8 mouse cellular contexts compared by ENCODE assay signal in genomic region chr9:107232140-107232539, GRCm38 (mm10). TPM values are rescaled to one million over a fixed set of nuclear protein-coding genes. Genes with fewer than 3 reads are reported as not detected.
DNase-seq lines count a peak whose midpoint lies in the region; ATAC-seq and TF ChIP-seq lines count a peak whose summit lies in the region.

No protein-coding gene starts in this region.

- ATAC-seq in liver, embryonic 14.5 days (ENCODE audit: insufficient read depth), result no peak

- no peaks in the 10 kb centered on the region for H3K9me3 ChIP-seq in liver, embryonic 14.5 days (ENCODE audit: control insufficient read depth, low read length)

- H3K79me2 ChIP-seq in heart, adult 2 months (replicated peaks; ENCODE audit: control insufficient read depth, insufficient read depth, low read length), result no peaks in the 10 kb centered on the region

- H3K4me3 ChIP-seq in heart, adult 2 months, result peak overlapping the region; percentile 58
- peak overlapping the region; percentile 86 for H3K4me3 ChIP-seq in testis, adult 2 months (ENCODE audit: control insufficient read depth, low read depth, low read length)
- no peak overlapping the region; a peak in 1 of 4 replicates for H3K4me3 ChIP-seq in liver, embryonic 14.5 days (ENCODE audit: insufficient read depth in 1 of 2, low read depth in 2 of 2, low read length in 2 of 2)

- peak overlapping the region; percentile 64; the same call in 1 of the 2 replicates for H3K4me2 ChIP-seq in liver, embryonic 14.5 days (ENCODE audit: low read depth)

- intact Hi-C loops in heart, adult 2 months (cut with DNase I), result no loop called here
- intact Hi-C loops in heart, postnatal 14 days (cut with DNase I), result no loop called here

- H3K36me3 ChIP-seq in heart, adult 2 months (ENCODE audit: control insufficient read depth, insufficient read depth, low read length), result no peaks in the 10 kb centered on the region
- no peaks in the 10 kb centered on the region for H3K36me3 ChIP-seq in testis, adult 2 months (ENCODE audit: control insufficient read depth, insufficient read depth, low read length)
- H3K36me3 ChIP-seq in liver, embryonic 14.5 days (replicated peaks; ENCODE audit: control insufficient read depth, insufficient read depth, low read depth), result no peaks in the 10 kb centered on the region

- H3K27ac ChIP-seq in heart, adult 2 months, result no peak overlapping the region
- H3K27ac ChIP-seq in testis, adult 2 months (ENCODE audit: control insufficient read depth, insufficient read depth, low read depth, low read length), result peak overlapping the region; percentile 31; the same call in 1 of the 2 replicates
- no peak overlapping the region for H3K27ac ChIP-seq in liver, embryonic 14.5 days

- H3K4me1 ChIP-seq in heart, adult 2 months (ENCODE audit: control insufficient read depth, insufficient read depth, low read length), result no peaks in the 10 kb centered on the region; the same call in 1 of the 2 replicates
- no peaks in the 10 kb centered on the region for H3K4me1 ChIP-seq in testis, adult 2 months (ENCODE audit: control insufficient read depth, insufficient read depth, low read length)
- H3K4me1 ChIP-seq in liver, embryonic 14.5 days (replicated peaks; ENCODE audit: control insufficient read depth in 2 of 2, insufficient read depth in 2 of 2, low read length in 1 of 2), result no peaks in the 10 kb centered on the region

- DNase-seq in heart, adult 2 months, result no peak
- no peak for DNase-seq in heart, postnatal 14 days
- DNase-seq in testis, postnatal 10 days (ENCODE audit: low spot score), result no peak
- no peak for DNase-seq in liver, embryonic 14.5 days (ENCODE audit: low read depth in 3 of 3, low spot score in 3 of 3)
- DNase-seq in urinary bladder, postnatal 36 days (ENCODE audit: low spot score in 2 of 2), result no peak
- no peak for DNase-seq in right cerebral cortex, adult 2 months (ENCODE audit: low spot score in 2 of 2)
- no peak for DNase-seq in thymus, postnatal 14 days

- H3K27me3 ChIP-seq in heart, adult 2 months (ENCODE audit: control insufficient read depth, insufficient read depth, low read length), result peaks cover 14% of the 10 kb centered on the region
- no peaks in the 10 kb centered on the region for H3K27me3 ChIP-seq in testis, adult 2 months (ENCODE audit: control insufficient read depth, insufficient read depth, low read length)
- H3K27me3 ChIP-seq in liver, embryonic 14.5 days (ENCODE audit: control insufficient read depth, insufficient read depth, low read length), result peaks cover 60% of the 10 kb centered on the region

- TF ChIP-seq CTCF in heart, adult 2 months (IDR thresholded peaks at IDR 0.05), result no peak
- no peak for TF ChIP-seq CTCF in testis, adult 2 months (IDR thresholded peaks at IDR 0.05; ENCODE audit: control insufficient read depth, insufficient read depth, insufficient replicate concordance, low read depth, low read length)
- no peak for TF ChIP-seq CTCF in liver, embryonic 14.5 days (IDR thresholded peaks at IDR 0.05; ENCODE audit: low read depth)

- TF ChIP-seq EP300 in heart, adult 2 months (IDR thresholded peaks at IDR 0.05; ENCODE audit: insufficient read depth, low read depth, low read length), result no peak
- TF ChIP-seq EP300 in liver, embryonic 14.5 days (IDR thresholded peaks at IDR 0.05; ENCODE audit: low read depth), result no peak

- no peak overlapping the region for H3K9ac ChIP-seq in heart, adult 2 months (ENCODE audit: low read depth, low read length)
- H3K9ac ChIP-seq in liver, embryonic 14.5 days (replicated peaks), result no peak overlapping the region

- no peak for TF ChIP-seq POLR2A in heart, adult 2 months (IDR thresholded peaks at IDR 0.05; ENCODE audit: insufficient read depth, low read depth, low read length)
- no peak for TF ChIP-seq POLR2A in testis, adult 2 months (IDR thresholded peaks at IDR 0.05; ENCODE audit: control insufficient read depth, low read depth, low read length)

- WGBS in heart, adult 2 months, result 23% methylated on average over 9 of the region's 9 CpGs
- WGBS in liver, embryonic 14.5 days (ENCODE audit: insufficient replicate concordance), result 22% methylated on average over 9 of the region's 9 CpGs

RNA-seq across cellular contexts. Expression of gene Dock3, which starts 0.4 kb away (rescaled TPM):
- 1 to 10 TPM; 6.6 to 9.0 TPM for total RNA-seq in heart, adult 2 months (2021)
- 0.26 and 1.0 TPM in 2 replicates for polyA plus RNA-seq in heart, adult 2 months (2012; rRNA removed)
- total RNA-seq in heart, postnatal 14 days (2021), result 1 to 10 TPM in 1 of 2 experiments, under 1 TPM in 1; 0.63 to 1.6 TPM
- 21.8 and 23.2 TPM in 2 replicates for polyA plus RNA-seq in testis, adult 2 months (2012; rRNA removed)
- polyA plus RNA-seq in liver, embryonic 14.5 days (2012; rRNA removed), result 0.09 and 0.11 TPM in 2 replicates
- not detected in 2 replicates for polyA plus RNA-seq in liver, embryonic 14.5 days (2014; fragmentation: Nextera tagmentation; extraction: Ambion mirVana)

RNA-seq across cellular contexts. Expression of gene Mapkapk3, which starts 57.5 kb away (rescaled TPM):
- total RNA-seq in heart, adult 2 months (2021), result 10 to 100 TPM; 29.0 to 36.0 TPM
- 26.1 and 40.8 TPM in 2 replicates for polyA plus RNA-seq in heart, adult 2 months (2012; rRNA removed)
- 10 to 100 TPM; 29.5 to 31.4 TPM for total RNA-seq in heart, postnatal 14 days (2021)
- polyA plus RNA-seq in testis, adult 2 months (2012; rRNA removed), result 4.1 and 5.2 TPM in 2 replicates
- polyA plus RNA-seq in liver, embryonic 14.5 days (2012; rRNA removed), result 5.1 and 6.2 TPM in 2 replicates
- 7.3 and 8.0 TPM in 2 replicates for polyA plus RNA-seq in liver, embryonic 14.5 days (2014; fragmentation: Nextera tagmentation; extraction: Ambion mirVana)

Comparison
In these comparisons a context has a peak if more than half of its experiments do, and no peak if none do; other contexts are left out.
1. H3K4me3 ChIP-seq: peak in heart, adult 2 months (single experiment) and testis, adult 2 months (single experiment); none in liver, embryonic 14.5 days (0 of 2).
2. RNA of gene Dock3, which starts 0.4 kb away (polyA plus RNA-seq): 21.8 to 23.2 TPM in testis, adult 2 months; 0.26 to 1.0 TPM in heart, adult 2 months and 0.09 to 0.11 TPM in liver, embryonic 14.5 days; every median in the first group is over 10 times any median in the second.